Mouse (Mus musculus): Measurements from ENCODE around the gene Bnc2.
A peak's percentile ranks its signal among the peaks of the same experiment; 100 is the strongest.

Bnc2 gene

GRCm38 (mm10) chr4:84427955-84428354, 247.1 kb downstream of the Bnc2 start:
- no peak for DNase-seq (ENCODE audit: low spot score)

DNA sequence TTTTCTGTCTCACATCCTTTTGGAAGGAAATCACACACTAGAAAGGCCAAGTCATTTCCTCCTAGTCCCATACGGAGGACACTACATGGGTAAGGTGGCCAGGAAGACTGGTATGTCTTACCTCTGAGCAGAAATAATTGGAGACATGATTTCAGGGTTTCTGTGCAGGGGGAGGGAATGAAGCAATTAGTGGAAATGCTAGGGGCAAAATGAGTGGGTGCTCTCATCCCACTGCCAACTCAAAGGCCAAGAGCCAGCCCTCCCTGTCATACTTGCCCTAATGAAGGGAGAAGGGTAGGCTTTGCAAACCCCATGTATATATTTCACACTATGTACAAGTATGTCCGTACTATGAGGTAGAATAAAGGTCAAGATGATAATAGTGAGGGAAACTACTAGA, 263.6 kb downstream of the Bnc2 start:
- DNase-seq (ENCODE audit: low spot score): no peak

- peak; percentile 78 for DNase-seq (ENCODE audit: low spot score)
Observed at GRCm38 (mm10) chr4:84407328-84408028, 267.6 kb downstream of the Bnc2 start.

DNA sequence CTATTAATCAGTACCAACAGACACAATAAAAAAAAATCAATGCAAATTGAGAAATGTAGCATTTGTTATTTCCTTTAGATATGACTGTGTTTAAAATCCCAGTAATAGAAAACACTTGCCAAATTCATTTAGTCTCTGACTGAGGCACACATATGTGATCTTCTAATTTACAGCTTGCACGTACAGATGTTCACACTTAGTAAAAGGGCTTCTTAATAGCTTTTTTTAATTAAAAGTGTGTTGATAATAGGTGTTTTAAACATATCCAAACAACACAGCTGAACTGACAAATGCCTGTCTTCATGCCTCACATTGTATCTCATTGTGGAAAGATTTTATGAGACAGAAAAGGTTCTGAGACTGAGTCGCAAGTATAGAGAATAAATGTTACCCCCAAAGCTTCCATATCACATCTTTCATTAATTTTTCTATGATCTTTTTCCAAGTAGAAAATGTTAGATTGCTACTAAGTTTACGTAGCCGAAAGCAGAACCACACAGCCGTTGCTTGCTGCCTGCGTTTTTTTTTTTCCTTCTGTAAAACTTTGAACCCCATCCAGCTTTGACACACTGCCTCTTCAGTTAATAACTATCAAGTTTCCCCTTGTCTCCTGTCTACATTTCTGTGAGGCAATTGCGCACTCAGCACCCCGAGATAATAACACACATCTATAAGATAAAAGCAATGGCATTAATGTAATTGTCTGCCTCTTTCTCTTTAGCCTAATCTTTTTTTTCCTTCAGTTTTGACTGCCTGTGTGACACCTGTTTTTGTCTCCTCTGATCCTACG, 271.5 kb downstream of the Bnc2 start:
- DNase-seq (ENCODE audit: low spot score): no peak

GRCm38 (mm10) chr4:84388991-84389390, 286.1 kb downstream of the Bnc2 start:
- DNase-seq (ENCODE audit: low spot score): no peak

GRCm38 (mm10) chr4:84385156-84385555, 289.9 kb downstream of the Bnc2 start:
- no peak for DNase-seq (ENCODE audit: low spot score)

DNA sequence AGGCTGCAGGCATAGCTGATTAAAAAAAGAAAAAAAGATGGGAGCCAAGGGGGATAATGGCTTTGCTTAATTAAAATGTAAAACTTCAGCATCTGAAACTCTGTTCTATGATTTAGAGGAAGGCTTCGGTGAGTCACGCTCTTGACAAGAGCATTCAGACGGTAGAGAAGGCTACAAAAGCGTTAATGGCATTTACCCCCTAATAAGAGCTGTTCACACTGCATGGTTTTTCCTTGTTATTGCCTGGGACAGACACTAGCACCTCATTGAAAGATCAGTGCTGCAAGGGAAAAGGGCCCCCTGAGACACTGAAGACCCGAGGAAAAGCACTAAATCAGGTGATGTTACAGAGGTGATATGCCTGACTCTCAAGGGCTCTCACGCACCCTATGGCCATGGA, 295.8 kb downstream of the Bnc2 start:
- DNase-seq (ENCODE audit: low spot score): no peak

DNA sequence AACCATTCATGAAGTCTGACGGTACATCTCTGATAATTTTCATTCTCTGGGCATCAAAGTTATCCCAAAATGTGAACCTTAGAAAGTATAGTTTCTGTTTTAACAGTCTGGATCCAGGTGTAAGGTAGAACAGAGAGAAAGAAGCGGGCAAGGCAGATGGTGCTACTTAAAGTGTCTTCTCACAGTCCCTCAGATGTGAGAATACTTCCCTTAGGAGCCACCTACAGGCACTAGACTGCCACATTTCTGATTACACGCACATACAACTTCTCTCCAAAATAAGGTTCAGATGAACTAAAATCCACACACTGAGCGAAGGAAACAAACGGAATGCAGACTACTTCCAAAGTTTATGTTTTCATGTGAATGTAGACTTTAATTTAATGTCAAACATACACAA, 297.6 kb downstream of the Bnc2 start:
- DNase-seq (ENCODE audit: low spot score): no peak

GRCm38 (mm10) chr4:84362337-84362823, 312.7 kb downstream of the Bnc2 start:
- DNase-seq (ENCODE audit: low spot score): no peak

- no peak for DNase-seq (ENCODE audit: low spot score)
Observed at GRCm38 (mm10) chr4:84361165-84361564, 313.9 kb downstream of the Bnc2 start.

DNA sequence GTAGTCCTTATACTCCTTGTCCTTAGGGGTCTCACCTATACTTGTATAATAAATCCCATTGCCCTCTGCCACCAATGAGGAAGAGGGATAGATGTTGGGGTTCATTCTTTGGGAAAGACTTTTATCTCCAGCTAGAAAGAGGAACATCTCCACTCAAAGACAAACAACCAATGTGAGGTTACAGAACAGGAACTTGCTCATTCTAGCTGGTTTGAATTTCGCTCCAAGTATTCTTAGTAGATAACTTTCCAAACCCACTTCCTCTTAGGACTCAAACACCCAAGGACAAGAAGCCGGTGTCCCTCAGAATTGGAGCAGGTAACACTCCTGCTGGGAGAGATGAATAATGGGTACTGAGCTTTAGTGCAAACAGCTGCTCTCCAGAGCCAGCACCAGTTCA, 315.1 kb downstream of the Bnc2 start:
- no peak for DNase-seq (ENCODE audit: low spot score)

GRCm38 (mm10) chr4:84358204-84358603, 316.9 kb downstream of the Bnc2 start:
- DNase-seq (ENCODE audit: low spot score): no peak

DNA sequence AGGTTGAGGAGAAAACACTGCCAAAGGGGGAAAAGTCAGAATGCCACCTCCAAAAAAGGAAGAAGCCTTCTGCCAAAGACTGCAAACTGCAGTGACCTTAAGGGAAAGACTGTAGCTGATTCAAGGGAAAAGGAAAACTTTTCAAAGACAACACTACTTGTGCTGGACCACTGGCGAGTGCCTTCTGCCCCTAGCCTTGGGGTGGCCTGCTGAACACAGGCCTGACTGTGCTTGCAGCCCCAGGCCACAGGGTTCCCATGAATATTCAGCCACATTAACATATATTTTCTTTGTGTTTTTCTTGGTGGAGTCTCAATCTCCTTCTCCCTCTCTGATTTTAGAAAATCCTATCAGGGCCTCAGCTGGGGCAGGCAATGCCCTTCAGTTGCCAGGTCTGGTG, 317.7 kb downstream of the Bnc2 start:
- no peak for DNase-seq (ENCODE audit: low spot score)

GRCm38 (mm10) chr4:84356468-84357153, 318.5 kb downstream of the Bnc2 start:
- DNase-seq (ENCODE audit: low spot score): no peak

- DNase-seq (ENCODE audit: low spot score): no peak
Observed at GRCm38 (mm10) chr4:84352656-84353055, 322.4 kb downstream of the Bnc2 start.

DNA sequence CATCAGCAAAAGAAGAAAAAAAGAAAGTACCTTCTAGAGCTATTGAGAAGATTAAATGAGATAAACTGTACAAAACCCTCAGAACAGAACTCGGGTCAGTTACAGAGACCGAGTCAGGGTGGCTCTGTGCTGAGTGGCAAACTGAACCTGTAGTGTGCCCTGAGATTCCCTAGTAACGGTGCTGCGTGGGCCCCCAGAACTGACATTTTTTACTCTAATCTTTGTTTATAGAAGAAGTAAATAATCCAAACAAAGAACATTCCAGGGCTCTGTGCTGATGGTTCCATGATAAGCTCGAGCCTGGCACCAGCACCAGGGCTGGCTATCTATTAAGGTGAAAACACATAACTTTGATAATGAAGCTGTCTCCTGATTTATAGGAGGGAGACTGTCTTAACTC, 325.5 kb downstream of the Bnc2 start:
- no peak for DNase-seq (ENCODE audit: low spot score)

DNA sequence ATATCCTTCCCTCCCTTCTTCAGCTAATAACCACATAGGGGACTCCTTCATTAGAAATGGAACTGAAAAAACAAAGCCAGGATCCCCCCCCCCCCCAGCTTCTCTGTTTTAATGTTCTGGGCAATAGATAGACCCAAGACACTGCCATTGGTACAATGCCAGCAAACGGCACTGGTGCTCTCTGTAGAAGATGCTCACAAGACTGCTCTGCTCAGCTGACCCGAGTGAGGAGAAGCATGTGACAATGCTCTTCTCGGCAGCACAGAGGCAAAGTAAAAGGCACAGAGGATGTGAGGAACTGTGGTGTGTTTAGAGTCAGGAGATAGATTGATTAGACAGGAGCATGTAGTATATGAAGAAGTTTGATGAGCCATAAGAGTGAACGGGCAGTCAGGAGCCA, 335.9 kb downstream of the Bnc2 start:
- DNase-seq (ENCODE audit: low spot score): no peak

DNA sequence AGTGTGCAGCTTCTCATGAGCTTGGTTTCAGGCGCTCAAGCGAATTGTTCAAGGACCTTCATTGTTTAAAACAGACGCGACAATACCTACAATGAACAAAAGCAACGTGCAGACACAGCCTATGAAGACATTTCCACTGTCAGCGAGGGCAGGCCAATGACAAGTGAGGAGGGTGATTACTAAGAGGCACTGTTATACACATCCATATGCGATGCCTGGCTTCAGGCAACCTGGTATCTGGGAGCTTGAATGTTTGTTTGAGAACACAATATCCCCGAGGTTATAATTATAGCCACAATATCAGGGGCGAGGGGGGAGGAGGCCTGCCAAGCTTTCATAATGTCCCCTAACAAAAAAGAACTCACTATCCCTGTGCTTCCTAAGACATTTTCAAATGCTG, 343.1 kb downstream of the Bnc2 start:
- DNase-seq (ENCODE audit: low spot score): no peak

DNA sequence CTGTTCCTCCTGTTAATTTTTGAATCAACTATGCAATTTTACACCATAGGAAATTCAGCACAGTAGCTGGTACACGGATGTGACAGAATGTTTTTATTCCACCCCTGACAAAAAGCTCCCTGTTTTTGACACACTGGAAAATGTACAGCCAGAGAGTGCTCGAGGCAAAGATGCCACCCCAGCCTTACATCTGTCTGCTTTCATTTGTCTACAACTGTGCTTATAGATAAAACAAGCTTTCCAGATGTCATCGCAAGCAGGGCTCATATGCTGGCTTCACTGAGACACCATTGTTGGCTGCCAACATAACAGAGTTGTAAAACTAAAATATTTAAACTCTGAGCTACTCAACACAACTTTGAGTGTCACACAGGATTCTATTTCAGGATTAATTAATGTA, 343.6 kb downstream of the Bnc2 start:
- DNase-seq (ENCODE audit: low spot score): no peak

DNA sequence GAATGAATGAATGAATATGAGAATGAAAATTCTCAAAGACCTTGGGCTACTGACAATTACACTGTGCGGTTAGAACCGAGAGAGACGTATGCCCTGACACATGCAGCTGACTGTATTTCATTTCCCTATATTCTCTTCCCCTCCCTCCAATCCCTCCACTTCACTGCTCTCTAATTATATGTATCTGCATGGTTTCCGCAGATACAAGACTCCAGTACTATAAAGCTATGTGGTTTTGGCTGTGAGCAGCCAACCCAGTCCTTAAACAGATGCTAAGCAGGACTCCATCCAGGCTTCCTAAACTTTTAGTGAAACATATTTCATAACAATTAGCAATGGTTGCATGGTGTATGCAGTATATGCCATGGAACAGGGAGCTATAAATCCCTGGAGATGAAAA, 344.6 kb downstream of the Bnc2 start:
- DNase-seq (ENCODE audit: low spot score): no peak

DNA sequence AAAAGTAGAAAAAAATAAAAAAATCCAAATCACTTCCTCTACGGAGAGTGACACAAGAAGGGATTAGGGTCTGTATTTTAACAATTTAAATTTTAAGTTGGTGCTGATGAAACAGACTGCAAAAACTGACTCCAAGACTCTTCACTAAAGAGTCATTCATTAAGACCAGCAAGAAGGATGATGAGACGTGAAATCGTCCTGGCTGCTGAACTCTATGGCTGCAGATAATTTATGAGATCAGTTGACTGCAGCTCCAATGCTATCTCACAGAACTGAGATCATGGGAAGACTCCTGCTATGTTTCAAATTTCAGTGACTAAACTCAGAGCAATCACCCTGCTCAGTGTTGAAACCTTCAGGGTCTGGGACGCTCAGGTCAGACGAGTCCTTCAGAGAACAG, 345.4 kb downstream of the Bnc2 start:
- DNase-seq (ENCODE audit: low spot score): no peak

DNA sequence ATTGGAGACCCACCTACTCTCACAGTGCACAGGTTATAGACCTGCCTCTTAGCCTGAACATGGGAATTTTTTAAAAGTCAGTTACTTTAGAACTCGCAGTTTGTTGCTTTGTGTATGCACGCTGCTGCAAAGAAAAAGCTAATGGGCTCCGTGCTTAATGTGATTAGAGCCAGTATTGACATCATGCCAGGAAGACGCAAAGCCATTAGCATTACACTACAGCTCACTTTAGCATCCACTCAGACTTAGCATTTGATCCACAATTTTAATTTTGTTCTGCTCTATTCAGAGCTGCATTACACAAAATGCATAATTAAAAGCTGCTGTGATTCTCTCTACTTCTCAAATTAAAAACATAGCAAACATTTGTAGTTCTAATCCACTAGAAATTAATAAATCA, 350.7 kb downstream of the Bnc2 start:
- DNase-seq (ENCODE audit: low spot score): no peak

DNA sequence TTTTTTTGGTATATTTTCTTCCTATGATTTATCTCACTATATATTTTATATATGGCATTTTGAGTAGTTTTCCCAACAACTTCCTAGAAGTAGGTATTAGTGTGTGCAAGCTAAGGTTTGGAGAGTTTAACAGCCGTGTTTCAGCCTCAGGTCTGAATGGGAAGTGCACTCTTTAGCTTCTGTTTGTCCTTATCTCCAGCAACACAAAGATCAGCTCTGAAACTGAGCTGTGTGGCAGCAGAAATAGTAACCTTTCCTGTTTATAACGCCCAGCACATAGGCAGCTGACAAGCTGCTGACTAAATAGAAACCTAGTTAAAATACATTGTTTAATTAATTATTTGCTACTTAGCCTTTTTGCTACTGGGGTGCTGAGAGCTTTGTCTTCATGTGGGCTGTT, 353.5 kb downstream of the Bnc2 start:
- DNase-seq (ENCODE audit: low spot score): no peak
